Comparison of ENCODE assay signal across 8 mouse cellular contexts in the genomic region with DNA sequence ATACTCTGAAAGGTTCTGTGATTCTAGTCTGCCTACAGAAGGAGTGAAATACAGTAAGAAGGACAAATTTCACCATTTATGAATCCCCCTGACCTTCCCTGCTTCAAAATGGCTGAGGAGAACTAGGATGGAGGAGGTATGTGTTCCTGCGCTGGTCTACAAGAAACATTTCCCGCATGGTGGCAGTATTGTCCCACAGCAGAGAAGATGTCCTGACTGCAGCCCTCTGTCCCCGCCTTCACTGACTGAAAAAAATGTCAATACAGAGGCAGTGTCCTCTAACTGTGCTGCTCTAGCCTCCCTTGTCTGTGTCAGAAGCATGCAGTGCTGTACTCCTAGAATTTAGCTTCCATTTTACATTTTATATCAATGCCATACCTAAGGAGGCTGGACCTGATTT.
DNase-seq lines count a peak whose midpoint lies in the region; ATAC-seq and TF ChIP-seq lines count a peak whose summit lies in the region.
"Not testable (repeated sequence)": the region's sequence is repeated elsewhere in the genome, so short reads cannot be mapped to it uniquely, and the experiment has no call there.

No protein-coding gene starts in this region.

- not testable (repeated sequence) for H3K4me3 ChIP-seq in forebrain, embryonic 11.5 days (ENCODE audit: low read depth, low read length)
- H3K4me3 ChIP-seq in heart, embryonic 16.5 days (ENCODE audit: low read length), result peak overlapping the region; percentile 30

- H3K4me1 ChIP-seq in forebrain, embryonic 11.5 days (replicated peaks; ENCODE audit: control insufficient read depth, insufficient read depth, low read length); heart, embryonic 16.5 days (ENCODE audit: control insufficient read depth, insufficient read depth, low read length): not testable (repeated sequence)

- H3K27me3 ChIP-seq in forebrain, embryonic 11.5 days (ENCODE audit: control insufficient read depth, insufficient read depth, low read length); heart, embryonic 16.5 days (ENCODE audit: control insufficient read depth, insufficient read depth, low read length): not testable (repeated sequence)

- DNase-seq in A20 (ENCODE audit: low read depth, low spot score) (peak; percentile 86), liver (peak; percentile 70)
- peak; percentile 87 for DNase-seq in brain, embryonic 14.5 days (ENCODE audit: low read depth)
- DNase-seq in forebrain, embryonic 11.5 days (ENCODE audit: low spot score), result peak; percentile 64
- peak; percentile 83 for DNase-seq in kidney, adult 18-20 months
- peak; percentile 68 for DNase-seq in ovary, postnatal 36 days (ENCODE audit: low spot score)

- TF ChIP-seq POLR2A in brain, embryonic 14.5 days (IDR thresholded peaks at IDR 0.05; ENCODE audit: borderline replicate concordance, extremely low read depth, insufficient read depth, insufficient read length, poor library complexity, severe bottlenecking), result not testable (repeated sequence)

- ATAC-seq in forebrain, embryonic 11.5 days (replicated peaks; ENCODE audit: low FRiP score), result not testable (repeated sequence)
- peak; percentile 62 for ATAC-seq in heart, embryonic 16.5 days (replicated peaks; ENCODE audit: extremely low read depth, insufficient read depth, low FRiP score)
- ATAC-seq in megakaryocyte-erythroid progenitor cell, adult 5-6 weeks (replicated peaks; ENCODE audit: low FRiP score, low TSS enrichment, poor library complexity, severe bottlenecking), result peak; percentile 68; the same call in 1 of the 2 replicates

- not testable (repeated sequence) for H3K9ac ChIP-seq in forebrain, embryonic 11.5 days (ENCODE audit: low read length); heart, embryonic 16.5 days (ENCODE audit: low read length)

- WGBS in forebrain, embryonic 11.5 days, result 52% methylated on average over 3 of the region's 3 CpGs
- WGBS in heart, embryonic 16.5 days, result 64% methylated on average over 3 of the region's 3 CpGs

- TF ChIP-seq CTCF in brain, embryonic 14.5 days (IDR thresholded peaks at IDR 0.05; ENCODE audit: borderline replicate concordance, extremely low read depth, insufficient read depth, insufficient read length), result peak; percentile 49; the same call in 1 of the 2 replicates

- peak overlapping the region; percentile 8; the same call in 1 of the 2 replicates for H3K4me2 ChIP-seq in forebrain, embryonic 11.5 days (ENCODE audit: low read depth, low read length, severe bottlenecking)
- H3K4me2 ChIP-seq in heart, embryonic 16.5 days (ENCODE audit: low read depth, low read length), result peak overlapping the region; percentile 41; the same call in 1 of the 2 replicates

- not testable (repeated sequence) for H3K27ac ChIP-seq in forebrain, embryonic 11.5 days (ENCODE audit: low read depth, low read length); heart, embryonic 16.5 days (ENCODE audit: low read length)

- H3K9me3 ChIP-seq in forebrain, embryonic 11.5 days (ENCODE audit: control insufficient read depth, low read length); heart, embryonic 16.5 days (replicated peaks; ENCODE audit: control insufficient read depth, low read length): not testable (repeated sequence)

- not testable (repeated sequence) for H3K36me3 ChIP-seq in forebrain, embryonic 11.5 days (ENCODE audit: control insufficient read depth, insufficient read depth, low read length); heart, embryonic 16.5 days (ENCODE audit: control insufficient read depth, insufficient read depth)
